Mouse (Mus musculus) heart, postnatal 10 days (tissue): ENCODE data around the gene Nlrp9a. TPM values are rescaled to one million over a fixed set of nuclear protein-coding genes. Genes with fewer than 3 reads are reported as not detected.
"Not testable (repeated sequence)": the region's sequence is repeated elsewhere in the genome, so short reads cannot be mapped to it uniquely, and the experiment has no call there.

Experiments used
- DNase-seq, 2 experiments: peaks; one replicate each; pipeline ENCODE4 v3.0.0; 2021
- intact Hi-C: fragments of 180-260 bp; cut with DNase I; formaldehyde crosslinking; loops from one replicate; pipeline ENCODE4 v1.15.1; 2025
- microRNA-seq, 2 experiments: library from miRNA; unstranded; fragments of <30 nt; microRNA quantifications; one replicate each; pipeline ENCODE4 v1.2.0; 2022
- total RNA-seq, 2 experiments: library from RNA; stranded (reverse); gene quantifications; 2 replicates each; pipeline ENCODE4 v1.2.3; 2021

Gene Nlrp9a
- not detected for total RNA-seq

DNA sequence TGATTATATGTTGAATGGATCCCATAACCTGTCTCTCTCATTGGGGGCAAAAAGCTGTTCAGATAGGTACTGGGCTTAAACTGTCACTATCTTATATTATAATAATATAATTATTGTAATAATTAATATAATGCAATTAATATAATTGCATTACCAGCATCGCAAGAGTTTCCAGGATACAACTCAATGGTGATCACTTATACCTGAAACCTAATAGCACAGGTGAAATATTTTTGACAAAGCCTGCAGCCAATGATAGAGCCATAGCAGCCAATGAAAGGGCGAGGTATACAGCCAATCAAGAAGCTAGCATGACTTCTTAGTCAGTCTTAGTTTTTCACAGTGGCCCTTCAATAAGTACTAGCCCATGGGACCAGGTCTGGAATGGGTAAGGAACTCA, at the start of gene Nlrp9a:
TSS of gene Nlrp9a (plus strand) at position 301 of the 400 bp plus-strand sequence.
- DNase-seq, intact Hi-C loops: not testable (repeated sequence)

DNA sequence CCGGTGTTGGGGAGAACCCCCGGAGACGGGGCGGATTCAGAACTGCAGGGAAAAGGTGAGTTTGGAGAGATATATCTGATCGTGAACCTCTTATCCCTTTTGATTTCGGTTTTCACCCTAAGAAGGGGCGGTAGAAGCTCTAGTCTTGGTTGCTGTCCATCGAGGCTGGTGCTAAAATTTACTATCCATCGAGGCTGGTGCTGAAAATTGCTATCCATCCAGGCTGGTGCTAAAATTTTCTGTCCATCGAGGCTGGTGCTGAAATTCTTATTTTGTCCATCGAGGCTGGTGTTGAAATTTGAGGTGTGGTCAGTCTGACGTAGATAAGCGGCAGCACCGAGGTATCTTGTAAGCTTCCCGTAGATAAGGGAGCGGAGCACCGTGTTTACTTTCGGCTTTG, 45.3 kb upstream of the Nlrp9a start:
- intact Hi-C loops, DNase-seq: not testable (repeated sequence)

DNA sequence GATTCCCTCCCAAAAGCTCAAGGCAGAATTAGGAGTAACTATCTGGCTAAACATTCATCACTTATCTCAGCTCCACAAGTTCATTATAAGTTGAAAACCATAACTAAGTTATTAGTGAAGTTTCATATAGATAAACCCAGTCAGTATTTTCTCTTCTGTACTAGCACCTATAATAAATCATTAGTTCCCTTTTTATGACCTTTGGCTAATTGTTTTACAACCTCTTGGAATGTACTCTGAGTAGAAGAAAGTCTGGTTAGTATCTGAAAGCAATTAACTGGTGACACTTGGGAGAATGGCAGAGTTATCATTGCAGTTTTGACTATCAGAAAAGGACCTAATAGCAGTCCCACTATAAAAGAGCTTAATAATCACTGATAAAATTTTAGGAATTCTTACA, 54.3 kb downstream of the Nlrp9a start:
- DNase-seq, result no peak
- intact Hi-C loops, result no loop called here

DNA sequence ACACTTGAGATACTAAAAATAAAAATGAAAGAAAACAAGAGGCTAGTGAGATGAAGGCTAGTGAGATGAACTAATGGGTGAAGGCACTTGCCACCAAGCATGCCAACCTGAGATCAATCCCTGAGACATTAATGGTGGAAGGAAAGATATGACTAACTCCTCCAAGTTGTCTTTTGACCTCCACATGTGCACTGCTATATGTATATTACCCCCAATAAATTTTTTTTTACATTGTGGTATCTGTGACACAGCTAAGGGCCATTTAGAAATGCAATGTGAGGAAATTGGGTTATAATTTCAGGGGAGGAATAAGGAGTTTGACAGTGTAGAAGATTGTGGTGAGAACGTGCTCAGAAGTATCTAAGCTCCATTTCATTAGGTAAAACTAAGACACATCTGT, 55.0 kb downstream of the Nlrp9a start:
- intact Hi-C loops, result no loop called here
- DNase-seq, result no peak

DNA sequence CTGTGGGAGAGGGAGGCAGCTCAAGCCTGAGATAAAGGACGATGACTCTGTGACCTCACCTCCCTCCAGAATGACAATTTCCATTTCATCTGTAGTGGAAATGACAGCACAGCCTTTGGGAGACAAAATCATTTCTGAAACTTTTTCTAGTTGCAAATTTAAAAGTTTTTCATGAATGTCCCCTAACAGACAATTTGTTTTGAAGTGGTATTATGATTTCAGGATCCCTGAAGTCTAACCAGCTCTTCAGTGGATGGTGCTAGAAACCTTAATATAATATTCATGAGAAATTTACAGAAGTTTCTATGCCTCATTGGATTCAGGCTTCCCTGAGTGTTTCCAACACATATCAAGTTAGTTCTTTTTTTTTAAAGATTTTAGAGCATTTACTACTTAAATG, 83.5 kb downstream of the Nlrp9a start, which contains the start of gene Vmn1r185:
TSS of gene Vmn1r185 (minus strand) at position 101 of the 400 bp plus-strand sequence.
- not testable (repeated sequence) for DNase-seq
- intact Hi-C loops, result loop anchor here (10.0 kb wide), 1 partner anchor 354 kb away; the partner anchor contains the start of gene Vmn1r184

Small RNA genes within 50 kb of the gene (microRNA-seq; reads per million reads assigned to microRNA genes)
- gene Gm25947, result 0 reads per million in 2 experiments

Other genes starting within 250 kb of the Nlrp9a start
- not detected for gene Cyp2a4, start 227.9 kb upstream of the Nlrp9a start, total RNA-seq
- not detected for gene Nlrp9c, start 131.3 kb upstream of the Nlrp9a start, total RNA-seq
- not detected for gene Nlrp4a, start 99.9 kb upstream of the Nlrp9a start, total RNA-seq
- not detected for gene Vmn1r185, start 83.4 kb downstream of the Nlrp9a start, total RNA-seq
- not detected for gene Cyp2b23, start 151.4 kb downstream of the Nlrp9a start, total RNA-seq
- gene Cyp2b19, start 222.1 kb downstream of the Nlrp9a start, total RNA-seq, result not detected